Mouse (Mus musculus) ES-Bruce4 (cell line): ENCODE results near the gene Rab11fip4.

Source experiments
- EP300 ChIP-seq: IDR thresholded peaks from 2 replicates; pipeline ENCODE4 v1.6.1; 2011; ENCODE audit warnings: low read depth, low read length; ENCODE audit not compliant: insufficient read depth
- POLR2A ChIP-seq: IDR thresholded peaks from one replicate; pipeline ENCODE4 v1.8.1; 2011; ENCODE audit warnings: low read length; ENCODE audit not compliant: insufficient read depth

DNA sequence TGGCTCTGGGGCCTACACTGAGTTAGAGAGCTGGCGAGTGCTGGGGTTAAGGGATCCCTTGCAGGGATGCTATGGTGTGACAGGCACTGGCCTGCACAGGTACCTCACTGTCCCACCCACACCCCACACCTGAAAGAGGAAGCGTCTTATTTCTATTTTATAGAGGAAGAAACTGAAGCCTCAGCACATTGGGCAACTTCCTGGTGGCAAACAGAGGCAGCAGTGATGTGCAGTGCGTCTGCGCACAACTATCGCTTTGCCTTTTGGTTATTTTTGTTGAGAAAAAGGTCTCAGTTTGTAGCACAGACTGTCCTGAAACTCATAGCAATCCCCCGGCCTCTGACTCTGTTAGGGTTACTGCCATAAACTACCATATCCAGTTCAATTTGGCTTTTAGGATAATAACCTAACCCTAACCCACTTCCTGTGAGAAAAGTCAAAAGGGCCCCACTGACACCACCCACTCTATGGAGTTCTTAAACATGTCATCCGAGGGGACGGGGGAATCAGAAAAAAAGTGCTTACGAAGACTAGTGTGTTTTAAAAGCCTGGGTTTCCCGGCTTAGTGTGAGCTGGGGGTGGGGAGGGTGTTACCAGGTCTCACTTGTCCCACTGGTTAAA, 67.3 kb downstream of the Rab11fip4 start:
- TF ChIP-seq POLR2A: no peak
- no peak for TF ChIP-seq EP300
